Mouse (Mus musculus) induced T-regulatory cell, adult 2 months (primary cell): Measurements from ENCODE around the gene Tsen34.

Experiments used
- DNase-seq: peaks from one replicate; pipeline ENCODE4 v3.0.0-alpha.2; 2012; ENCODE audit warnings: low read depth

The Tsen34 gene

GRCm38 (mm10) chr7:3692382-3692986, at the start of gene Tsen34:
Gene Tsen34, plus strand, starts transcription at chr7:3692863.
- DNase-seq = no peak

- DNase-seq = no peak
These were observed 49.3 kb upstream of the Tsen34 start for GRCm38 (mm10) chr7:3643412-3643811.

DNA sequence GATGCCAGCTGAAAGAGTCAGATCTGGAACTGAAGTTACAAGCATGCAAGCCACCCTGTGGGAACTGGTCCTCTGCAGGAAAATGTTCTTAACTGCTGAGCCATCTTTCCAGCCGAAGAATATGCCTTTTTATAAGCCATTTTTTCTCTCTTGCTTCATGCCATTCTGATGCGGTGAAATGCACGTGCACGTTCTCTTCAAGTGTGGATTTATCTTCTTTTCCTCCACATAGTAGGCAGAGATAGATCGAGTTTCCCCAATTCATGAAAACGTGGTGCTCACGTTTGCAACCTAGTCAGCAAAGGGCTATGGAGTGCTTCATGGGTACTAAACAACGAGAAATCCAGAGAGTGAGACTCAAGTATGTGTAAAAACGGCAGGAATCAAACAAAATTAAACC, 48.8 kb upstream of the Tsen34 start:
- DNase-seq = no peak

GRCm38 (mm10) chr7:3644348-3644671, 48.4 kb upstream of the Tsen34 start:
- DNase-seq = no peak

DNA sequence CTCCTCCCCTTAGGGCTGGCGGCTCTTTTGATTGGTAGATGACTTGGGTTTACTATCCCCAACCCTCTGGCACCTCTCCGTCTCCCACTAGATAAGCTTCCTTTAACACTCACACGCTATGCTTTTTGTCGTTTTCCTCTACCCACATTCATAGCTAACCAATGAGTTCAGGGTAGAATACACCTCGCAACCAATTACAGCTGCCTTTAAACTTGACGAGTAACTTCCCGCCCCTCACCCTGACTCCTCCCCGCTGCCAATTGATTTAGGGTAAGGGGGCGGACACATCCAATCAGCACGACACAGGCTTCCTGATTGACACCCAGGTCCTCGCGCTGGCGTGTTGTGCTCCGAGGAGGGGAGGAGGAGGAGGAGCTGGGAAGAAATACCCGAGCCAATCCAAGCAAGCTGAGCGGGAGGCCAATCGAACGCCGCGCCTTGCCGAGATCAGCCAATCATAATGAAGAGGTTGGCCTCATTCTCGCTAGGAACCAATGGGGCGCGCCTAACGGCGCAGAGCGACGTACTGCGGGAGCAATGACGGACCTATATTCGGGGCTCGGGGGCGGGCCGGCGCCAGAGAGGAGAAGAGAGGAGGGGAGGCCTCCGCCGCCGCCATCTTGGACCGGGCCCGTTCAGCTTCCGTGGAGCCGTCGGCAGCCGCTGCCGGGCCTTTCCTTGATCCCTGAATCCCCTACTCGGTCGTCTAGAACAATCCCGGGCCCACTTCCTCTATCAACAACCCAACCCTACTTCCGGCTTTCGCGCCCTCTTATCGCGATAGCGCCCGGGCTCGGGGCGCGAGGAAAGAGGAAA, 47.8 kb upstream of the Tsen34 start, which contains the start of gene Cnot3:
Gene Cnot3, plus strand, starts transcription at position 597 of the 816 bp plus-strand sequence.
- DNase-seq = peak; percentile 99

GRCm38 (mm10) chr7:3645488-3646025, 47.1 kb upstream of the Tsen34 start:
- DNase-seq = no peak

- peak; percentile 48 for DNase-seq
These were observed 46.5 kb upstream of the Tsen34 start for GRCm38 (mm10) chr7:3646188-3646587.

- no peak for DNase-seq
These were observed 46.0 kb upstream of the Tsen34 start for GRCm38 (mm10) chr7:3646641-3647040.

- no peak for DNase-seq
These were observed 35.7 kb upstream of the Tsen34 start for GRCm38 (mm10) chr7:3656966-3657365.

- no peak for DNase-seq
These were observed 34.1 kb upstream of the Tsen34 start for GRCm38 (mm10) chr7:3658578-3658977.

DNA sequence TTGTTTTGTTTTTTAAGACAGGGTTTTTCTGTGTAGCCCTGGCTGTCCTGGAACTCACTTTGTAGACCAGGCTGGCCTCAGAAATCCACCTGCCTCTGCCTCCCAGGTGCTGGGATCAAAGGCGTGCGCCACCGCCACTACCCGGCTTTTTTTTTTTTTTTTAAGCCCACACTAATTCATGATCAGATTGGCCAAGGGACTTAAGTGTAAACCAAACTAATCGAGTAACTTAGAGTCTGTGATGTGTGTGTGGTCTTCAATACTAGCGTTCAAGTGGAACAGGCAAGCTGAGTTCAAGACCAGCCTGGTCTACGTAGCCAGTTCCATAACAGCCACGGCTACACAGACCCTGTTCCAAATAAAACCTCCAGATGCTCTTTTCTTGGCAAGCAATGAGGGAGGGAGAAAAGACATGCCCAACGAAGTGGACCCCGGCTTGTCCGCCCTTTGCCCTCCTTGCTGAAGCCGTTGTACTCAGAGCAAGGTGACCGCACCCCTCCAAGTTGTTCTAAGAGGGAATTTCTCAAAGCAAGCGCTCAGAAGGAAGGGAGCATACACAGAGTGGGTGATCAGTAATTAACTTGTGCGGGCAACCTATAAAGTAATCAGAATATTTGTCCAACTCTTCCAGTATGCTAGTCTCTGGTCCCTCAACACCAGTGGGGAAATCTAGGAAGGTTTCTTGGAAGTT, 28.0 kb upstream of the Tsen34 start:
- DNase-seq = no peak

DNA sequence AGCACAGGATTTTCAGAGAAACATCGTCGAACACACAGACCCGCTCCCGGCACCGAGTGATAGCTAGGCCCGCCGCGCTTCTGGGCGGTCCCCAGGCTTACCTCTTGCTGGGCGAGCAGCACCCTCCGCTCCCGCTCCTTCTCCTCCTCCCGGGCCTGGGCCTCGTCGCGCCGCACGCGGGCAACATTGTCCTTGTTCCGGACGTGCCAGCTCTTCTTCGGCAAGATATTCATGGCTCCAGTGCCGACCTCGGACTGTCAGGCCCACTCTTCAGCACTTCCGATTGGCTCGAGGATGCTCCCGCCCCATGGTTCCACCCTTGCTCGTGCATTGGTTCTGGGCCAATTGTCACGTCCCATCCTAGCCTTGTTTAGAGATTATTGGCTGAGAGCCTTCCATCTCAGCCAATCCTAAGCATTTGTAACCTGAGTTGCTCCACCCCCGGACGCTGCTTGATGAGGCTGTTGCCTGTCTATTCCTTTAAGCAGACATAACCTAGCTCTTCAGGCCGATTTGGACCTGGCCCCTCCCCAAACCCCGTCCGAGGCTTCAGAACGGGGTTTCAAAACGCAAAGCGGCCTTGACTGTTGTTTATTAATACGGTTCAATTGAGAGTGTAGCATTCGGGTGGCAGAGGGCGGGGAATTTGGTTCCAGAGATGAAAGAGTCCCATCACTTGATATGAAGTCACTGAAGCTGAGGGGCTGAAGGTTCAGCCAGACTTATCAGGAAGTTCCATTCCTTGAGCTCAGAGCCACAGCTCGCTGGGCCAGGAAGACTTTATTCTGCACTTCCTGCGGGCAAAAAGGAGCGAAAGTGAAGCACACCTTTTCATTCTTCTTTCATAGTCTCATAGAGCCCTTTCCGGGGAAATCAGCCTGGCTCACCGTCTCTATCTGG, 27.2 kb upstream of the Tsen34 start, which contains the start of gene Leng1:
Gene Leng1, minus strand, starts transcription at position 626 of the 900 bp plus-strand sequence.
- DNase-seq = peak; percentile 98

DNA sequence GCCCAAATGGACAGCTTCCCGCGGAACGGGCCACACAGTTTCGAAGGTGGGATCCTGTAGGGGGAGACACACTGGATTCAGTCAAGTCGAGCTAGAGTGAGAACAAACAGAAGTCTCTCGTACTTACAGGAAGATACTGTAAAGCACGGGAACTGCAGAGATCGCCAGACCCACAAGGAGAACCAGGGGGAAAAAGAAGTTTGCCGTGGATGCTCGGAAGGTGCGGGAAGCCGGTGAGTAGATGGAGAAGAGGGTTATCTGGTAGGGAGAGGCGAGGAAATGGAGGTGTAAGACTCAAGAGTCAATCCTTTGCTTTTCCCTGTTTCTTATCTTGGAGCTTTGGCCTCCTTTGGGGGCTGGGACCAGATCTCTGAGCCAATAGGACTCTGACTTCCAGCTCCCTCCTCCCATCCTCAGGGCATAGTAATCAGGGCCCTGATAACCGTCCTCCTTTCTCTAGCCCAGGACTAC, 25.7 kb upstream of the Tsen34 start:
- peak; percentile 25 for DNase-seq

DNA sequence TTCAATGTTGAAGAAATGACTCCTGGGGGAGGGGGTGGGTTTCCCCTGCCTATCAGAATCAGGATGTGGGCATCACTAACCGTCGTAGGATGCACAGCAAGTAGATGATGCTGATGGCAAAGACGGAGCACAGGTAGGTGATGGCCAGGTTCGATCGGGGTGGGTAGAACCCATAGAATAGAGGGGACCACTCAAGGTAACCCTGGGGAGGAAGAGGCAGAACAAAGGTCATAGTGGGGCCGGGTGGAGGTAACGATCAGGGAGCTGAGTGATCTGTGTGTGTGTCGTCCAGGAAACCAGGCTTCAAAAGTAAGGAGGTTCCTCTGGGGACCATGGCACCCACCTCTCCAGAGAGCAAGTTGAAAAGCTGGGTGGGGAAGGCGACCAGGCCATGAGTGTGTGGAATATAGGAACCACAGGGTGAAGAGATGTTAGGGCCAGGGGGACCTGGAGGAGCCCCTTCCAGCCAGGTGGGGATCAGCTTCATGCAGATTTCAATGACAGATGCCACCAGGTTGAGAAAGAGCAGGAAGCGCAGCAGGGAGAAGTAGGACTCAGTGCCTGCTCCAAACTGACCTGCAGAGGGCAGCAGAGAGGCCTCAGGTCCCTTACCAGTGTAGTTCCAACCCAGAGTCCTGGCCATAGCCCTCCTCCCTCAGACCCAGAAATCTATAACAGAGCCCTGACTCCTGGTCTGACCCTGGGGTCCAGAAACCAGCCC, 18.0 kb upstream of the Tsen34 start:
- DNase-seq = peak; percentile 91

- no peak for DNase-seq
These were observed 17.5 kb upstream of the Tsen34 start for GRCm38 (mm10) chr7:3675228-3675548.

GRCm38 (mm10) chr7:3676371-3676770, 16.3 kb upstream of the Tsen34 start:
- DNase-seq = no peak

GRCm38 (mm10) chr7:3677342-3677741, 15.3 kb upstream of the Tsen34 start, which contains the start of gene Tmc4:
Gene Tmc4, minus strand, starts transcription at chr7:3677553.
- no peak for DNase-seq

DNA sequence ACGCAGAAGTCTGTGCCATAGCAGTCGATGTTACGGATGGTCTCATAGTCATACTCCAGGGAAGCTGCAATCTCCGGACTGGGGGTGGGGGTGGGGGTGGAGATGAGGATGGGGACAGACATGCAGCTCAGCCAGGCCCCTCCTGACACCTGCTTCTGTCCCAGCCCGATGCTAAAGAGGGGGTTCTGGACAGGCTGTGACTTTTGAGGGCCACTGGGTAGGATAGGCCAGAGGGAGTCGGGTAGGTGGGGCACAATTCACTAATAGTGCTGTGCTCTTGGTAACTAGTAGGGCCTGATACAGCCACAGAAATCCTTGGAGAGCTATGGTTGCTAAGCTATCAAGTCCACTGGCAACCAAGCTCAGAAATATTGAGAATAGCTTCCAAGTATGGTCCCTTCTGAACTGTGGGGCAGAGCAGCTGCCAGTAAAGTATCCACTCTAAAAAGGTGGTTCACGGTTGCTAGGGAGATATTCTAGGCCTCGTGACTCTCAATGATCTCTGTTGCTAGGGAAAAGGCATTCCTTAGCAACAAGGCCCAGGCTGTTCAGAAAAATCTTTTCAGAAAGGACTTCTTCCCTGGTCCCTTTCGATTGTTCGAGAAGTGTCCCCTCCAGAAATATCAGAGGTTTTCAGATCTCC, 8.6 kb upstream of the Tsen34 start:
- no peak for DNase-seq

DNA sequence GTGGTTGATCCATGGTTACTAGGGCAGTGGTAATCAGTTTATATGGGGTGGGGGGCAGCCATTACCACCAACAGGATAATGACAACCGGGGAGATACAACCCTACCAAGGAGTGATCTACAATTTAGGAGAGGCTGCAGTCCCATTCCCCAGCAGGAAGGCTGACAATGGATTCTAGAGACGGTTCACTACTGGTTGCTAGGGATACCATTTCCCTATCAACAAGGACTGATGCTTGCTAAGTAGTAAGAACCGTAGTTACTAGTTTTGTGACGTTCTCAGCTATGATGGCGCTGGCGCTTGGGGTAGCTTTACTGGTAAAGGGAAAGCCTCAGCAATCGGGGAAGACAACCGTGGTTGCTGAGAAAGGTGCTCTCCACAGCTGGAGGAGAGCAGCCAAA, 8.0 kb upstream of the Tsen34 start:
- DNase-seq = no peak

DNA sequence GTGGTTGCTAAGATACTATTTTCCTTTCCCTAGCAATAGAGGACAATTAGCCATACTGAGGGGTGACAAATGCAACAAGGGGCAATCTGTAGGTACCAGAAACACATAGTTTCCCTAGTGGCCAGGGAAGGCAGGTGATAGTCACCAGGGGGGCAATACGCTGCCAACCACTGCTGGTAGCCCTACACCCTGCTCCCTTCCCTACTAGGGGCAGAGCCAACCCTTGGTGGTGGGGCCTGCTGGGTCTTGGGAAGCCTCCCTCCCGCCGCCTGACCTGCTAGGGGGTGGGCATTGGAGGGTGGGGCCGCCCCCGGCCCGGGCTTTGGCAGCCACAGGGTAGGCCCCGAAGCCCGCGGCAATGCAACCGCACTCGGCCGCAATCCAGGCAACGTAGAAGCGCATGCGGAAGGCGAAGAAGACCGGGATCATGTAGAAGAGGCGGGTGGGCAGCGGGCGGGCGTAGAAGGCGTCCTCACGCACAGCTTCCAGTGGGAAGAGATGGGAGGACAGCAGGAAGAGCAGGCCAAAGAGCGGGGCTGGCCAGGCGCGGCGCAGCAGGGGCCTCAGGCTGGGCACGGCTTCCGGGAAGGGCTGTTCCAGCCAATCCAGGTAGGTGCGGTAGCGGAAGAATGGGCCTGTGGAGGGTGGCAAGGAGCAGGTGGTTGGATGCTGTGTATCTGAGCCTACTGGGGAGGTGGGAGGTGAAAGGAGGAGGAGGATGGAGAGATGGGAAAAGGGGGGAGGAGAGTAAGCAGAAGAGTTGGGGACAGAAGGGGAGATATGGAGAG, 7.1 kb upstream of the Tsen34 start:
- no peak for DNase-seq
